Mouse (Mus musculus) monocyte, adult 2 months (primary cell): ENCODE measurements around the gene Arrdc1.

Experiments used
- DNase-seq, 2 experiments: peaks; one replicate each; pipeline ENCODE4 v3.0.0; 2022; ENCODE audit warnings: low spot score in 2 of 2, low read depth in 1 of 2

Gene Arrdc1

GRCm38 (mm10) chr2:24925284-24925683 lies 9.8 kb downstream of the Arrdc1 start:
- no peak for DNase-seq

GRCm38 (mm10) chr2:24923561-24923960 lies 11.5 kb downstream of the Arrdc1 start:
- no peak for DNase-seq

DNA sequence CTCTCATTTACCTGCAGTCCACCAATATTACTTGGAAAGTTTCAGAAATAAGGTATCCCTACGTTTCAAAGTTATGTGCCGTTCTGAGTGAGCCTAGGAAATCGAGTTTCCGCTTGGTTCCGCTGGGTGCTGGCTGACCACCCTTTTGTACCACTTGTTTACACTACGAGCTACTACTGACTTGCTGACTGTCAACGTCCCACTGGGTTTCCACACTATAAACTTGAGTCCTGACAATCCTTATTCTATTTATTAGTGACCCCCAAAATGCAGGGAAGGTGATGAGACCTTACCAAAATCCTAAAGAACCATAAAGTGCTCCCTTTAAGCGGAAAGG lies 15.2 kb downstream of the Arrdc1 start:
- no peak for DNase-seq

GRCm38 (mm10) chr2:24918930-24919838 lies 15.9 kb downstream of the Arrdc1 start, which contains the start of gene Ehmt1:
TSS of gene Ehmt1 (minus strand) at chr2:24919614.
- peak; percentile 68 to 87 for DNase-seq

DNA sequence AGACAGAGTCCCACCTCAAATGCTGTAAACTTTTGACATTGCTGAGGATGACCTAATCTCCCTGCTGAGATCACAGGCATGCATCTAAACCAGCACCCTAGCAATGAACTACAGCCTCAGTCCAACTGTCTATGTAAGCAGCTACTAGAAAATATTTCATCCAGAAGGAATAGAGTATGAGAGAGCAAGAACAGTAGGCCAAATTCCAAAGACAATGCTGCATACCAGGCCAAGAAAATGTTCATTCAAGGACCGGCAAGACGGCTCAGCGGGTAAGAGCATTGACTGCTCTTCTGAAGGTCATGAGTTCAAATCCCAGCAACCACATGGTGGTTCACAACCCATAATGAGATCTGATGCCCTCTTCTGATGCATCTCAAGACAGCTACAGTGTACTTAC lies 20.3 kb downstream of the Arrdc1 start:
- no peak for DNase-seq

DNA sequence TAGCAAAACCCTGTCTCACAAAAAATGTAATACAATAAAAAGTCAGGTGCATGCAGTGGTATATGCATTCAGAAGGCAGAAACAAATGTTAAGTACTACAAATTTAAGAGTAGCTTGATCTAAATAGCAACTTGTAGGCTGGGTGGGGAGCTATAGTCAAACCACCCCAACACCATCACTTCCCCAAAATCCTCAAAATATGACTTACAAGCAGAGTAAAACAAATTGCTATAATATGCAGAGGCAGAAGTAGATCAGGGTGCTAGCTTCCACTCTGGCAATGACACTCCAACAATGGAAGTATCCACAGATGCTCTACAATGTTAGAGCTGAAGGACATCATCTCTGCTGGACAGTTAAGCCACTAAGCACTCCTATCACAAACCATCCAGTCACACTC lies 22.5 kb downstream of the Arrdc1 start:
- no peak for DNase-seq

- DNase-seq = no peak
Measured at GRCm38 (mm10) chr2:24912189-24912588, 22.9 kb downstream of the Arrdc1 start.

DNA sequence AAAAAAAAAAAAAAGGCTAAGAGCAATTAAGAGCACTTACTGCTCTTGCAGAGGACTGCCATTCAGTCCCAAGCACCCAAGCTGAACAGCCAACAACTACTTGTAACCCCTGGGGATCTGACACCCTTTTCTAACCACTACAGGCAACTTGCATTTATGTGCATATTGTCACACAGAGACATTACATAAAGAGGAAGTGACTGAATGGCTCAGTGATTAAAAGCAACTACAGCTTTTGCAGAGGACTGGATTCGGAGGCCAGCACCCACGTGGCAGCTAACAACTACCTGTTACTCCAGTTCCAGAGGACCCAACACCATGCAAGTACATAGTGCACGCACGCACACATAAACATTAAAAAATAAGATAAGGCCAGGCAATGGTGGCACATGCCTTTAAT lies 24.6 kb downstream of the Arrdc1 start:
- no peak for DNase-seq

GRCm38 (mm10) chr2:24905653-24906155 lies 29.3 kb downstream of the Arrdc1 start:
- no peak for DNase-seq

GRCm38 (mm10) chr2:24904823-24905652 lies 30.0 kb downstream of the Arrdc1 start:
- no peak for DNase-seq

GRCm38 (mm10) chr2:24902999-24903398 lies 32.1 kb downstream of the Arrdc1 start:
- DNase-seq = no peak

GRCm38 (mm10) chr2:24901055-24901454 lies 34.0 kb downstream of the Arrdc1 start:
- no peak for DNase-seq

DNA sequence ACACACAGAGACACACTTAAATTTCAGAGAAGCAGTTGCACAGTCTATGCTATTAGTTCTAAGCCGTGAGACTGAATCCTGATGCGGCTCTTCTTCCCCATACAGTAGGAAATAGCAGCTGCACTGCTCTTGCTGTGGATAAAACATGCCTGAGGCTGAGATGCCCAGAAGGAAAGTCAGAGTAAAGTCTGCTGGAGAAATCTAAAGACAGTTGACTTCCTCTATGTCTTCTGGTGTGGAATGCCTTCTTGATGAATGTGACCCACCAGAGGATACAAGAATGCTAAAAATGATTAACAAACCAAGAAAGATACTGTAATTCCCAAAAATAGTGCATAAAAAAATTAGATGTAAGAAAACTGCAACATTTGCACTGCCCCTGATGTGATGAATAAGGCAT lies 35.8 kb downstream of the Arrdc1 start:
- no peak for DNase-seq

GRCm38 (mm10) chr2:24896761-24897160 lies 38.3 kb downstream of the Arrdc1 start:
- DNase-seq = no peak

- no peak for DNase-seq
Measured at GRCm38 (mm10) chr2:24894211-24894610, 40.8 kb downstream of the Arrdc1 start.

GRCm38 (mm10) chr2:24892318-24892717 lies 42.7 kb downstream of the Arrdc1 start:
- no peak for DNase-seq

- DNase-seq = no peak
Measured at GRCm38 (mm10) chr2:24890541-24891447, 44.3 kb downstream of the Arrdc1 start.

DNA sequence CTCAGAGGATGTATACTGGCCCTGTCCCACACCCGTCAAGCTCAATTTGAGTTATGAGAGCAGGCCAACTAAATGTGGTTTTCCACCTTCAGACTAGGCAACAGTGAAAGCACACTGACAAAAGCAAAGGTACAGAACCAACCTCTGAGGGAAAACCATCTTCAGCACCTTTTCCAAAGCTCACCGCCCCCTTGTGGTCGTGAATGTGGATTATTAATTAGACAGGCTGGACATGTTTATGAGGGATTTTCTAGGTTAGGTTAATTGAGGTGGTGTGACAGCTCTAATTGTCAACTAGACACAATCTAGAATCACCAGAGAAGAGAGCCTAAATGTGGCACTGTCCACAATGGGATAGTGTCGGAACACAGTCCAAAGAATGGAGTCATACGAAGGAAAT lies 46.2 kb downstream of the Arrdc1 start:
- DNase-seq = no peak

- DNase-seq = no peak
Measured at GRCm38 (mm10) chr2:24880686-24881085, 54.4 kb downstream of the Arrdc1 start.
